ENCODE assay signal across 8 mouse cellular contexts in the genomic region with DNA sequence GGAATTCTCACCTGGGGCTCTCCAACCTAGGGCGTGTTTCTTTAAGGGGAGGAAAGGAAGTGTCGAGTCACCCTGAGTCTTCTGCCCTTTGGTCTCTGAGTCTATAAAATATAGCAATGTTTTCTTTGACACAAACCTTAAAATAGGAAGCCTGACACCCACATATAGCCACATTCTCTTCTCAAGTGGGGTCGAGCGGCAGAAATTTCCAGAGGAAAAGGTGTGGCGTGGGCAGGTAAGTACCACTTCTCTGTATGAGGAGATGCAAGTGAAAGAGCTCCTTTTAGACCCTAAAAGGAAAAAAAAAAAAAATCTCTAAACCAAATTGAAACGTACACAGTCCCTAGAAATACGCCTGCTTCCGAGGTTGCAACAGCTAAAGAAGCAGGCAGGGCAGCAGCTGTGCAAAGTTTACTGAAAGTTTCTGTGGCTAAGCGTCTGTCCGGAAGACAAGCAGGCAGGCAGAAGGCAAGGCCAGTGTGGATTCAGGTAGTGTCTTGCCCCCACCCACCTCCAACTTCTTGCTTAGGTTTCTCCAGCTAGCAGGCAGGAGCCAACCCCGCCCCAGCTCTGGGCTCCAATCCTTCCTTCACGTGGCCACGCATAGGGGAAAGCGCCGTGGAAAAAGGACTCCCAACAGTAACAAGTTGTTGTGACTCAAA.
DNase-seq lines count a peak whose midpoint lies in the region; ATAC-seq and TF ChIP-seq lines count a peak whose summit lies in the region.

No protein-coding gene starts in this region.

- DNase-seq in lung, postnatal 14 days: no peak
- DNase-seq in adipocyte (ENCODE audit: low spot score): peak; percentile 64
- no peak for DNase-seq in cerebellum, adult 11 months
- no peak for DNase-seq in cerebellum, adult 9-11 months

- peak; percentile 36 for ATAC-seq in lung, embryonic 15.5 days (ENCODE audit: borderline replicate concordance, extremely low read depth, low FRiP score, low TSS enrichment)
- ATAC-seq in hematopoietic stem cell, adult 5-6 weeks (replicated peaks in 1 of 2; ENCODE audit: insufficient read depth in 1 of 2, low FRiP score in 2 of 2, low TSS enrichment in 1 of 2, low read depth in 1 of 2, poor library complexity in 2 of 2, severe bottlenecking in 2 of 2): peak; percentile 29 to 39; a peak in 3 of 4 replicates
- ATAC-seq in liver, embryonic 12.5 days: peak; percentile 40

- H3K9ac ChIP-seq in lung, embryonic 15.5 days: peak overlapping the region; percentile 86
- peak overlapping the region; percentile 67 for H3K9ac ChIP-seq in liver, embryonic 12.5 days

- H3K4me3 ChIP-seq in lung, embryonic 15.5 days: peak overlapping the region; percentile 75
- peak overlapping the region; percentile 64 for H3K4me3 ChIP-seq in liver, embryonic 12.5 days
- H3K4me3 ChIP-seq in small intestine, adult 2 months (ENCODE audit: low read depth, low read length): peak overlapping the region; percentile 66

- peak overlapping the region; percentile 94 for H3K4me2 ChIP-seq in lung, embryonic 15.5 days
- peak overlapping the region; percentile 90 for H3K4me2 ChIP-seq in liver, embryonic 12.5 days

- 10% methylated on average over 15 of the region's 15 CpGs for WGBS in lung, embryonic 15.5 days
- 9% methylated on average over 15 of the region's 15 CpGs for WGBS in liver, embryonic 12.5 days (ENCODE audit: insufficient replicate concordance)
- 3% methylated on average over 15 of the region's 15 CpGs for WGBS in small intestine, adult 2 months

- no peaks in the 10 kb centered on the region for H3K27me3 ChIP-seq in lung, embryonic 15.5 days
- H3K27me3 ChIP-seq in liver, embryonic 12.5 days (replicated peaks): no peaks in the 10 kb centered on the region
- no peaks in the 10 kb centered on the region for H3K27me3 ChIP-seq in small intestine, adult 2 months (ENCODE audit: control insufficient read depth, insufficient read depth, low read length)

- no peaks in the 10 kb centered on the region for H3K36me3 ChIP-seq in lung, embryonic 15.5 days
- H3K36me3 ChIP-seq in liver, embryonic 12.5 days: no peaks in the 10 kb centered on the region
- H3K36me3 ChIP-seq in small intestine, adult 2 months (ENCODE audit: control insufficient read depth, insufficient read depth, low read length): no peaks in the 10 kb centered on the region

- H3K4me1 ChIP-seq in lung, embryonic 15.5 days: peaks cover 55% of the 10 kb centered on the region
- peaks cover 27% of the 10 kb centered on the region for H3K4me1 ChIP-seq in liver, embryonic 12.5 days
- peaks cover 31% of the 10 kb centered on the region; the same call in 1 of the 2 replicates for H3K4me1 ChIP-seq in small intestine, adult 2 months (ENCODE audit: control insufficient read depth, insufficient read depth, insufficient read length, low read length)

- no peaks in the 10 kb centered on the region for H3K9me3 ChIP-seq in lung, embryonic 15.5 days
- no peaks in the 10 kb centered on the region for H3K9me3 ChIP-seq in liver, embryonic 12.5 days (replicated peaks)

- no peak for TF ChIP-seq POLR2A in small intestine, adult 2 months (IDR thresholded peaks at IDR 0.05; ENCODE audit: low read depth, low read length)

- H3K27ac ChIP-seq in lung, embryonic 15.5 days: peak overlapping the region; percentile 98
- peak overlapping the region; percentile 76 for H3K27ac ChIP-seq in liver, embryonic 12.5 days
- H3K27ac ChIP-seq in small intestine, adult 2 months (ENCODE audit: insufficient read depth, low read depth, low read length): peak overlapping the region; percentile 97

- TF ChIP-seq CTCF in small intestine, adult 2 months (IDR thresholded peaks at IDR 0.05; ENCODE audit: extremely low read depth, insufficient read length, insufficient replicate concordance, low read depth, low read length): no peak
